Mouse (Mus musculus) cerebellum, postnatal 25 days (tissue): ENCODE measurements at regions not wholly inside any gene's neighbourhood (a gene's known extent, or its start where the extent isn't known, plus 50 kb on each side); places are given as distances from the start of the nearest gene placed in this dataset.

Source experiments
- DNase-seq, 2 experiments: peaks; one replicate each; pipeline ENCODE4 v3.0.0; 2021; ENCODE audit warnings: mixed read lengths in 2 of 2

DNA sequence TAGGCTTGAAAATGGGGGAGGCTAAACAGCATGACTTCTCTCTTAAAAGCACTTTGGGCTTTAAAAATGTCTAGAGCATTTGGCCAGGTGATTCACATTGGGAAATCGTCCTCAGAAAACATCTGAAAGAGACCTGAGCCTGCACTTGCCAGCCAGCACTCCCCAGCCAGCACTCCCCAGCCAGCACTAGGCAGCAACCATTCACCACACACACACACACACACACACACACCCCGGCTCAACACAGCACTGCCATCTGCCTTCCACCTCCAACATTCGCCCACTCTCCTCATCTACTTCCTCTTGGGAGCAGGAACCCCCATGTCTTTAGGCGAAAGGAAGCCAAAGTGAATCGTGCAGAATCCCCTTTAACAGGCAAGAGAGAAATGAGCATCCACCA is 85.4 kb downstream of the Atp23 start:
- no peak for DNase-seq

GRCm38 (mm10) chr10:126814968-126815367 is 86.2 kb downstream of the Atp23 start:
- no peak for DNase-seq

DNA sequence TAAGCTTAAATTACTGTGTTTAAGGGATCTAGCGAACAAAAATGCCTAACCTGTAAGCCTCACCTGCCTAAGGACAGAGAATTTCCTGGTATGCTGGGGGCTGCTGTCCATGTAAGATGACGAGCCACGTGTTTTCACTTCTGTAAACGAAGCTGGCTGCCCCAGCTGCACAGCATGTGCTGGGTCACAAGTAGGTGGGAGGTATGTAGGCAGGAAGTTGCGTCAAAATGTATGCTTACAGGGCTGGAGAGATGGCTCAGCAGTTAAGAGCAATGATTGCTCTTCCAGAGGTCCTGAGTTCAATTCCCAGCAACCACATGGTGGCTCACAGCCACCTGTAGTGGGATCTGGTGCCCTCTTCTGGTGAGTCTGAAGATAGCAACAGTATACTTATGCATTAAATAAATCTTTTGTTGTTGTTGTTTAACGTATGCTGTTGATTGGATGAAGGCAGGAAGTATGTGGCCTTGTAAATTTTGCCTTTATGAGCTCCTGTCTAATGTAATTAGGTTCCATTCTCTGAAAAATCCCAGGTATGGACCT is 88.0 kb downstream of the Atp23 start:
- DNase-seq, result no peak

GRCm38 (mm10) chr10:126812243-126812755 is 88.9 kb downstream of the Atp23 start:
- no peak for DNase-seq

DNA sequence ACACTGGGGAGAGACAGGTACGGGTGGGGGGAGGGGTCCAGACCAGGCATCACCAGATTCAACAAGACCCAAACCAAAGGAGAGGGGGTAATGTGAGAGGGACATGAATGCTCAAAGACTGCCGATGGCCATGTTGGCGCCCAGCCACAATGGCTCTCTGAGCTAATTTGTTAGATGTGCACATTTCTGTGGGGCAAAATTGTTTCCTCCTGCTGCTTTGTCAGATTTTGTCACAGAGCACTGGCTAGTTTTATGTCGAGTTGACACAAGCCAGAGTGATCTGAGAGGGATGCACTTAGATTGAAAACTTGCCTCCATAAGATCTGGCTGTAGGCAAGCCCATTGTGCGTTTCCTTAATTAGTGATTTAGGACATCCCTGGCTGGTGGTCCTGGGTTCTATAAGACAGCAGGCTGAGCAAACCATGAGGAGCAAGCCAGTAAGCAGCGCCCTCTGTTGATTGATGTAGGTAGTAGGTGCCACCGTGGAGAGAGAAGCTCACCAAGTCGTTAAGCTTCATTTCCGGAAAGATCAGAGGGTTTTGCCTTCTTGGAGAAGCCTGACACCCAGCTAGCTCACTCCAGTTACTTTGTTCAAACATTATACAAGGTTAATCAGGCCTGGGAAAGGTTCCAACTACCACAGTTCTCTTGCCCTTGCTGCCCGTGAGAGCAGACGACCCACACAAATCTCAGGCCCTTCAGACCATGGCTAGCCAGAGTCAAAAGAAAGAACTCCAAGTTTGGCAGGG is 90.6 kb downstream of the Atp23 start:
- DNase-seq, result no peak

- peak; percentile 46 to 62 for DNase-seq
Observed at GRCm38 (mm10) chr10:126809587-126809986, 91.6 kb downstream of the Atp23 start.

- no peak for DNase-seq
Observed at GRCm38 (mm10) chr10:126806881-126807280, 94.3 kb downstream of the Atp23 start.

DNA sequence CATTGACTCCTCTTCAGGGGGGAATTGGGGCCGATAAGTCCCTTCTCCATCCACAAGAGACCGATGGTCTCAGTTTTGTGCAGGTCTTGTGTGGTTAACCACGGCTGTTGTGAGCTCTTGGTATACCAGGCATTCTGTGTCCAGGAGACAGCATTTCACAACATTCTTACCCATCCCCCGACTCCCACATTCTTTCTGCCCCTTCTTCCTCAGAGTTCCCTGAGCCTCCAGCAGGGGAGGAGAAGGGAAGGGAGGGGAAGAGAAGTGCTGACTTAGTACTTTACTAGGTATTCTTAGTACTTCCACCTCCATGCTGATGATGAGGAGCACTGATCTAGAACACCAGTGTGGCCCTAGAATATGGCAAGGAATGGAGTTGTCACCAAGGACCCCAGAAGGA is 98.4 kb downstream of the Atp23 start:
- no peak for DNase-seq

DNA sequence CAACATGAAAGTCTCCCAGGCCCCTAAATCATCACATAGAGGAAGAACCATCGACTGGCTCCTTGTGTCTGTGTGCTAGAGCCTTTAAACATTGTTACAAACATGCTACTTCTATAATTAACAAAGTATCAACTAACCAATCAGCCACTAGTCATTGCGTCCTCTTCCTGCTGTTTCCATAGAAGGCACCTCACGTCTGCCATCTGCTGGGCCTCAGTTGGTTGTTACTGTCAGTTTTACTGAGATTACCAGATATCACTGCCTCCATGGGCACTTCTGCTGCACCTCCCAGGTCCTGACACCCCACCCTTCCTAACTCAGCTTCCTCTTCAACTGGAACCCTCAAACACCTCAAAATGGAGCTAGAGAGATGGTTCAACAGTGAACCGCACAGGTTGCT is 101.8 kb downstream of the Atp23 start:
- DNase-seq, result no peak

DNA sequence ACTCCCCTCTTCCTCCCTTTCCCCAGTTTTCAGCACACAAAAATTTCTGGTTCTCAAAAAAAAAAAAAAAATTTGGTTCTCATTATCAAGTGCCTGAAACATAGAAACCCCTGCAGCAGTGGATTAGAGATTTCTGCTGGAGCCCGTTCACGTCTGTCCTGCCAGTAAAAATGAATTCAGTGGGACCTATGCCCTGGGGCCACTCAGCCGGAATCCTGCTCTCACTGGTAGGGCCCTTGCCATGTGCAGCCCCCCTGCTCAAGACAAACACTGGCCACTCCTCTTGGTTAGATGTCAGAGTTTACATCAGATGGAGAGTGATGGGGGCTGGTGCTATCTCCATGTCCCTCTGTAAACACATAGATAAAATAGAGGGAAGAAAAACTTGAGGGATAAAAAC is 108.0 kb downstream of the Atp23 start:
- no peak for DNase-seq

GRCm38 (mm10) chr10:126792371-126792835 is 108.8 kb downstream of the Atp23 start:
- DNase-seq, result no peak

DNA sequence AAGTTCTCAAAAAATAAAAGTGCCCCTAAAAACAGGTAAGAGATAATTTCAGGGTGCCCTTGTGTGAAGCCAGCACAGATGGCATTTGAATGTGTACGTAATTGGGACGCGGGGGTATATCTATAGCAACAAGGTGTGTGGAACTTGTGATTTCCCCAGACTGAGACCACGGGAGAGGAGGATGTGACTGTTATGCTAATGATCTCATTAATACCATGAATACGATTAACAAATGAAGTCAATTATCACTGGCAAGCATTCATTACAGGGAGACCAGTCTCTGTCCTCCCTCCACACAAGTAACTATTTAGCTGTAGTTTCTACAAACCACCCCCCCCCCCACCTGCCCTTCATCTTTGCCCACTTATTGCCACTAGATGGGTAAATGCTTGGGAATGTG is 112.9 kb downstream of the Atp23 start:
- no peak for DNase-seq

DNA sequence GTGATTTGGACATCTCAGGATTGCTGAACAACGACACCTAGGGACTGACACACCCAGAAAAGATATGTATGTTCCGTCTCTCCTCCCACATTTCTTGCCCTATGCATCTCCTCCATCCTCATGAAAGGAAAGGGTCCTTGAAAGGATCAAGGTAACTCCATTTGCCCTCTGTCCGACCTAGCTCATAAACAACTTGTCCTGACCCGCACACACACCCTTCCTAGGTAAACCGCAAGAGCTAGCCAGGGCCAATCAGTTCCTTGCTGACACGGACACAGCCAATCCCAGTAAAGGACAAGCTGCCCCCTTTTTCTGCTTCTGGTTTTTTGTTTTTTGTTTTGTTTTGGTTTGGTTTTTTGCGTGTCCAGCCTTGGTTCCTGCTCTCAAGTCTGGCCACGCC is 118.0 kb downstream of the Atp23 start:
- DNase-seq, result no peak

DNA sequence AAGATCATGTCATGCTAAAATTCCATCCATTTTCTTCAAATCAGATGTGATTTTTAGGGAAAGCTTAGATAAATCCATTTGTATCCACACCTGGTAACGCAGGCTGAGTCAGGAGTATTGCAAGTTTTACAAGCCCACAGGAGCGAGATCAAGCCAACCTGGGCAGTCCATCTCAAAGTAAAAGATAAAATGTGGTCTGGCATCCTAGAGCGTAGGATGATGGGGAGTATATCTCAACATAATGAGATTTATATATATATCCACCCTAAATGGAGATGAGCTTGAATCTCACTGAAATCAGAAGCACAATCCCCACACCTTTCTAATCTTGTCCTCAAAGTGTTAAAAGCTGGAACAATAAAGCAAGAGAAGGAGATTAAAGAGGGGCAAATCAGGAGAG is 124.6 kb downstream of the Atp23 start:
- DNase-seq, result no peak

DNA sequence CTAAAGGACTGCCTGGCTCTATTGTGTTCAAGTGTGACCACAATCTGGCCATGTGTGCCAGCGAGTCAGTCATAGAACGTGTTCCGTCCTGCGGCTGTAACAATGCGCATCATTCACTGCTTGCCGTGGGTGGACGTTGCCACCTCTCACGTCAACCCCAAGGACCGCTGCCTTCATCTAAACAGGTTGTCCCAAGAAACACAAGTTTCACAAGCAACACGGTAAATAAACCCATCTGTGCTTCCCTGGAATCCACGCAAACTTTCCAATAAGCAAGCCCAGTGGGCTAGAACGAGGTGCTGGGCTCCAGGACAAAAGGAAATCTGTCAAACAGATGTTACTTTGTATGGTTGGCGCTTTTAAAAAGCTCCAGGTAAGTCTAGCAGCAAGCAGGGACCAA is 125.2 kb downstream of the Atp23 start:
- DNase-seq, result no peak

- peak; percentile 18 to 37 for DNase-seq
Observed at GRCm38 (mm10) chr10:126770446-126771020, 130.6 kb downstream of the Atp23 start.

DNA sequence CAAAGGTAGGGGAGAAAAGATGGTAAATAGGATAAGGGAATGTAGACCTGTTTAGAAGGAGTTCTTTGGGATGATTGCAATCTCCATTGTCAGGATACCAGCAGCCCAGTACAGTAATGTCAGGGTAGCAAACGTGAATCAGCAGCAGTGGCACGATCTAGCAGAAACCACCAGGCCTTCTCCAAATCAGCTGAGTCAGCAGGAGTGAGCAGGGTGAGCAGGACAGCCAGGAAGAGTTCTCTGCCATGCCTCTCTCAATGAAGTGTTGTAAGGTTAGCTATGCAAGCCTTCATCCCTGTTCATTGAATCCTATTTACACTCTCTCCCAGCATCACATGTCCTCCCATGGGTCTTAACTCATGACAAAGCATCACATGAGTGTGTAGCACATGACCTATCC is 135.5 kb downstream of the Atp23 start:
- DNase-seq, result no peak

- DNase-seq, result no peak
Observed at GRCm38 (mm10) chr10:126764740-126765139, 136.4 kb downstream of the Atp23 start.

GRCm38 (mm10) chr10:126763976-126764375 is 137.2 kb downstream of the Atp23 start:
- DNase-seq, result no peak

DNA sequence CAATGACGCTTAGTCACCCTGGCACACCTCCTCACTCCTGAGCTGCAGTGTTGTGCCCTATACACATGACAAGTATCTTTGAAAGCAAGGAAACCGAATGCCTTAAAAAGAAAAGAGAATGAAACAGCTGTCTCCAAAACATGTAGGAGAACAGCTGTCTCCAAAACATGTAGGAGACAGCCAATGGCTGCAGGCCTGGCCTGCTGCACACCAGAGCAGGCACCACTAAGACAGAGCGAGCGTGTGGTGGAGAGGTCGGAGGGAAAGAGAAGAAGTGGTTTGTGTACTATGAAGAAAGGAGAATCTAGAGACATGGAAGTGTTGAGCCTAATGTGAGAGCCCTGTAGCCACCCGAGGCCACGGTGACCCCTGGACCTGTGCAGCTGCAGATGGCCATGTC is 142.5 kb downstream of the Atp23 start:
- DNase-seq, result no peak

GRCm38 (mm10) chr10:126753201-126753600 is 148.0 kb downstream of the Atp23 start:
- no peak for DNase-seq

DNA sequence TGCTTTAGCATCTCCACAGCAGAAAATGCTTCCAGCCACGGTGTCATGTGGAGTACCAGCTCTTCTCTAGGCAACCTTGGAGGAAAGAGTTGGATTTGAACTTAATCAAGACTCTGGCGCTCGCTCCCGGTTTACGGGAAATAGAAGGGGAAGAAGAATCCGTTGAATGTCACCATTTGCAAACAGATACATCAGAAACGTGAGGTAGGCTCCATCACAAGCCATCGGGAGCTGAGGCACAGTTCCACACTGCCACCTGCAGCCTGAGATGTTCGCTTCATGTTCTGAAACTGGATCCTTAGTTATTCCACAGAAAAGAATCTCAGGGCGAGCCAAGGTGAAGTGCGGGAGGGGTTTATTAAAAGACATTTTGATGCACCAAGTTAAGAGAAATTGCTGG is 148.5 kb downstream of the Atp23 start:
- peak in 1 of 2 experiments; percentile 12 for DNase-seq

DNA sequence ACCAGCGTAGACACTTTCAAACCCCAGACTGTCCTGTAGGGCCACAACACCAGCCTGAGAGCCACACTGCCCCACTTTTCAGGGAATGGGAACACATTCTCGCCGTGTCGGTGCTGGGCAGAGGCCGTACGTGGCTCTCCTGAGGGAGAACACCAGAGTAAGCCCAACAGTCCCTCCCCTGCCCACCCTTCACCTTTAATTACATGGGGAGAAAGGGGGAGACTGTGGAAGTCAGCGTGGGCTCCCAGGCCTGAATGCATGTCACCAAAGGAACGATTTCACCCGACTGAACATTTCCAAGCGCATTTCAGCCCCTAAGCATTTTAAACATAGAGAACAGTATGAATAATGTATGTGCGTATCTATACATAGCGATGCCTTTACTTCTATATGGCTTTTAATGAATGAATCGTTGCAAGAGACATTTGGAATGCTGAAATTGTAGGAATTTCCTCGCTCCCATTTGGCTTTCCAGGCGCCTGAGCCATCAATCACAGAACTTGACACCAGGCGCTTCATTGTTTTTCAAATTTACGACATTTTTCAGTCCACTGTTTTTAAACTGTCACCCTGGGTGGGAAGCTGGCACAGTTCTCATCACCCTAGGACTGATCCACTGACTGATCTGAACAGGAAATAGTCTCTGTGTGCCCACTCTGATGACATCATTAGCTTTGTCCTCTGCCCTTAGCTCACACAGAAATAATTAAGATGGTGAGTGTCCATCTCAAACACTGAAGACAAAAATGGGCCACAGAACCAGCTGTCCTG is 152.3 kb downstream of the Atp23 start:
- DNase-seq, result no peak
